Mouse (Mus musculus): ENCODE results near the gene Fermt3.
A peak's percentile ranks its signal among the peaks of the same experiment; 100 is the strongest.
"Not testable (repeated sequence)": the region's sequence is repeated elsewhere in the genome, so short reads cannot be mapped to it uniquely, and the experiment has no call there.

Fermt3 gene

DNA sequence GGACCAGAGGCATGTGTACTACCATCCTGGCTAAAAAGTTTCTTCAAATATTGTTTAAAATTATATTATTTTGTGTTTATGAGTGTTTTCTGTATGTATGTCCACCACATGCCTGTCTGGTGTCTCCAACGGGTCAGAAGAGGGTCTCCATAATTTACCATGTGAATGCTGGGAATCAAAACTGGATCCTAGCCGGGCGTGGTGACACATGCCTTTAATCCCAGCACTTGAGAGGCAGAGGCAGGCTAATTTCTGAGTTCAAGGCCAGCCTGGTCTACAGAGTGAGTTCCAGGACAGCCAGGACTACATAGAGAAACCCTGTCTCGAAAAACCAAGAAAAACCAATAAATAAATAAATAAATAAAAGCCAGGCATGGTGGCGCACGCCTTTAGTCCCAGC lies 28.1 kb downstream of the Fermt3 start:
- DNase-seq (ENCODE audit: low spot score): not testable (repeated sequence)

- no peak for DNase-seq (ENCODE audit: low spot score)
Observed at GRCm38 (mm10) chr19:6990712-6991111, 28.6 kb downstream of the Fermt3 start.

- DNase-seq (ENCODE audit: low spot score): no peak
Observed at GRCm38 (mm10) chr19:6989251-6989650, 30.0 kb downstream of the Fermt3 start.

GRCm38 (mm10) chr19:6987904-6988285 lies 31.4 kb downstream of the Fermt3 start:
- no peak for DNase-seq (ENCODE audit: low spot score)

- DNase-seq (ENCODE audit: low spot score): peak; percentile 39
Observed at GRCm38 (mm10) chr19:6987061-6987903, 32.0 kb downstream of the Fermt3 start, which contains the start of gene Vegfb. Gene Vegfb (minus strand): TSS chr19:6987651.

- DNase-seq (ENCODE audit: low spot score): no peak
Observed at GRCm38 (mm10) chr19:6985951-6986708, 33.1 kb downstream of the Fermt3 start.

DNA sequence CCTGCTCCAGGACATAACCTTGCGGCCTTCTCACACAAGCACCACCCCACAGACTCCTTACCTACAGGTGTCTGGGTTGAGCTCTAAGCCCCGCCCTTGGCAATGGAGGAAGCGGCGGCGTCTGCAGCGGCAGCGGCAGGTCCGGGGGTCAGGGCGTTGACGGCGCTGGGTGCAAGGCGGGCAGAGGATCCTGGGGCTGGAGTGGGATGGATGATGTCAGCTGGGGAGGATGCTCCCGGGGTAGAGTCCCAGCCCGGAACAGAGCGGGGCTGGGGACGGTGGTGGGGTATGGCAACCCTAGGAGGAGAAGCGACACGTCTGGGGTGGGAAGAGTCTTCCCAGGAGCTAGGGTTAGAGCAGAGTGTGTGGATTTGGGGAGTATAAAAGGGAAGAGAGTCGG lies 34.0 kb downstream of the Fermt3 start:
- no peak for DNase-seq (ENCODE audit: low spot score)

GRCm38 (mm10) chr19:6983621-6984020 lies 35.6 kb downstream of the Fermt3 start:
- no peak for DNase-seq (ENCODE audit: low spot score)

DNA sequence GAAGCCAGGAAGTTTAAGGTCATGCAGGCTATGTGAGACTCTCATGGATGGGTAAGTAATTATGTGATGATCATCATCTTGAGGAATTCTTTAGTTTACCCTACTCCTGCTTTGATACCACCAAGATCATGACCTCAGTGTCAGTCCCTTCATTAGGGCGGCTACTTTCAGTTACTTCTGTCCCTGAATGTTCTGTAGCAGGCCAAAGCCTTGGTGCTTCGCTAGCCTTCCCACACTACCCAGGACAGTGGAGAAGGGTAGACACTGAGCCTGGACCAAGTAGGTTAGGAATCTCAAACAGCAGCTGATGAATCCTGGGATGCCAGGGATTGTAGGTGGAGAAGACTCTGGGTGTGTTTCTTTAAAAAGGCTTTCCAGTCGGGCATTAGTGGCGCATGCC lies 37.8 kb downstream of the Fermt3 start:
- no peak for DNase-seq (ENCODE audit: low spot score)

GRCm38 (mm10) chr19:6980381-6981093 lies 38.7 kb downstream of the Fermt3 start, which contains the start of gene Fkbp2:
Gene Fkbp2 (minus strand): TSS chr19:6980501.
- DNase-seq (ENCODE audit: low spot score): peak; percentile 96

DNA sequence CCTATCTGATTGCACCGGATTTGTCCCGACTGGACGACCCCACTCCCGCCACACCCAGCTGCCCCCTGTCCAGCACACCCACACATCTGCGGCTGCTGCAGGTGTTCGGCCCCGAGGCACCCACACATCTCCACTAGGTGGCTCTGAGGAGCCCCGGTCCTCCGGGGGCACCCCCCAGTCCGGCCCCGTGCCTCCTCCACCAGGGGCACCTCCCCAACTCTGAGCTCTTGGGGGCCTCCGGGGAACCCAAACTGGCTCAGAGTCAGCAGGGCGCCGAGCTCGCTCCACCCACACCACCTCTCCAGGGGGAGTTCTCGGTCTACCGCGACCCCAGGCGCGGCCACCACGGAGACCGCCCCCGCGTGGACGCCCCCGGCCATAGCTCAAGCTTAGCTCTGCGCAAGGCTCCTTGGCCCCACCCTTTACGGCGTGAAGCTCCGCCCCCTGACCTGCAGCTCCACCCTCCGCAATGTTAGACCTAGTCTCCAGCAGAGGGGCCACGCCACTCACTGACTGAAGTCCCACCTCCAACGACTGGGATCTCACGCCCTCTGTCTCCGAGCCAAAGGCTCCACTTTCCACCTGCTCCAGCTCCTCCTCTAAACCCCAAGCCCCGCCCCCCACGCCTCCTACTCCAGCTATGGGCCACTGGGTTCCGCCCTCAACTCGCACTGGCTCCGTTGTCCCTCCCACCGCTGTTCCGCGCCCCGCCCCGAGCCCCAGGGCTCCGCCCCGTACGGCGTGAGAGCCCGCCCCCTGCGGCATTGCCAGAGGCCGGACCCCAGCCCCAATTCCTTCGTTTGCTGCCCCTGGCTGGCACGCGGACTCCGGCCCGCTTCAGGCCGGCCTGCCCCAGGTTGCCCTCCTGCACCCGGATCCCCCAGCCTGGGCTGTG lies 39.5 kb downstream of the Fermt3 start:
- DNase-seq (ENCODE audit: low spot score): peak; percentile 97

GRCm38 (mm10) chr19:6979001-6979479 lies 40.2 kb downstream of the Fermt3 start:
- DNase-seq (ENCODE audit: low spot score): peak; percentile 46

- DNase-seq (ENCODE audit: low spot score): no peak
Observed at GRCm38 (mm10) chr19:6978639-6978974, 40.7 kb downstream of the Fermt3 start.

DNA sequence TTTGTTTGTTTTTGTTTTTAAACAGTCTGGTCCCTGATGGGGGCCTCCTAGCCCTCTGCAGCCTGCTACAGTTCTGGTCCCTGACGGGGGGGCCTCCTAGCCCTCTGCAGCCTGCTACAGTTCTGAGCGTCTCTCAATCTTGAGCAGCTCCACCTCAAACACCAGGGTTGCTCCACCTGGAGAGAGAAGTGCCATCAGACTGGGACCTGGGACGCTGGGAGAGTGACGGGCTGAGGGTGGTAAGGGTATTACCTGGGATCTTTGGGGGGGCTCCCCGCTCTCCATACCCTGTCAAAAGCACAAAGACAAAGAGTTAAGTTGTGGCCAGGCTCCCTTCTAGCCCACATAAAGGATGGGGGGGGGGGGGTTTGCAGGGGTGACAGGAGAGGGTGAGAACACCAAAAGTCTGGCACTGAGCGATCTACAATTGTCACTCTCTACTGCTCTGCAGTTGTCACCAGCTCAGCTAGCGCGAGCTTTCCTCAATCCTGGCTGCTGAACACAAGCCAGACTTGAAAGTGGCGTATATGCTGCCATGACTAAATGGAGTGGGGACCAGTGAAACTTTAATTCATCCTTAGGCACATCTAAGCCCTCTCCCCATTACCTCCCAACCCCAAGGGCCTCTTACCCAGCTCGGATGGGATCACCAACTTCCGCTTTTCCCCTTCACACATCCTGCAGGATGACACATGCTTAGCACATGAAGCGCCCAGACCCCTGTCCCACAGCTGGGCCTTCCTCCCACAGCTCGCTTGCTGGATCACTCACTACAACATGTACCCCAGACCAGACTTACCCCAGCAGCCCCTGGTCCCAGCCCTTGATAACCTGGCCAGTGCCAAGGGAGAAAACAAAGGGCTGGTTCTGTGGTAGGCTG lies 41.3 kb downstream of the Fermt3 start:
- no peak for DNase-seq (ENCODE audit: low spot score)

GRCm38 (mm10) chr19:6975537-6976521 lies 43.4 kb downstream of the Fermt3 start, which contains the start of gene Plcb3:
Gene Plcb3 (minus strand): TSS chr19:6976470.
- peak; percentile 91 for DNase-seq (ENCODE audit: low spot score)

- DNase-seq (ENCODE audit: low spot score): peak; percentile 78
Observed at GRCm38 (mm10) chr19:6974211-6975205, 44.8 kb downstream of the Fermt3 start, which contains the start of gene Ppp1r14b. Gene Ppp1r14b (plus strand): TSS chr19:6974968.

DNA sequence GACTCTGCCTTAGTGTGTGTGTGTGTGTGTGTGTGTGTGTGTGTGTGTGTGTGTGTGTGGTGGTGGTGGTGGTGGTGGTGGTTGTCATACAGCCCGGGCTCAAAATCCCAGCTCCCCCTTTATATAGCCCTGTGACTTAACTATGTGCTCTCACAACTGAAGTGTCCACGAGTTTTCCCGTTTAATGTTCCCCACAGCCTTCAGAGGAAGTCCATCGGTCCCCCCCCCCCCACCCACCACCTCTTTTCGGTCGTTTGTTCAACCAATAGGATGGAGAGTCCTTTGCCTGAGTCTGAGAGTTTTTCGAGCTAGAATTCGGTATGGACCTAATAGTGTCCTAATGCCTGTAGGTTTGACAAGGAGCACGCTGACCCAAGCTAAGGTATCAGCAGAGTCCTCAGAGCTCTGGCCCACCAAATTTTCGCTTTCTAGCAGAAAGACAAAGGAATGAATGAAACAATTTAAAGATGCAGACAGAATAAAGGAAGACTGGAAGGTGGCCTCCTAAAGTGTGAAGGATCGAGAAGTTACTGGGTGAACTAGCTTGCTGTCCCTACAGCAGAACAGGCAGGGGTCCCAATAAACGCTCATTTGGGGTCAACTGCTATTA lies 45.6 kb downstream of the Fermt3 start:
- no peak for DNase-seq (ENCODE audit: low spot score)
